Mouse (Mus musculus) liver, embryonic 16.5 days (tissue): Measurements from ENCODE around the gene Kcnt2. TPM values are rescaled to one million over a fixed set of nuclear protein-coding genes. Genes with fewer than 3 reads are reported as not detected.
A peak's percentile ranks its signal among the peaks of the same experiment; 100 is the strongest.

ENCODE experiments used
- ATAC-seq: fragments of 200-750 bp; cut with Nextera tagmentation; 2 replicates; pipeline ENCODE4 v1.8.0; 2017; ENCODE audit warnings: low read depth, mild to moderate bottlenecking, moderate number of reproducible peaks, moderate library complexity
- H3K27ac ChIP-seq: fragments of 300-500 bp; sonication (generic); 2 replicates; pipeline ENCODE4 v1.5.1; 2014; ENCODE audit warnings: mild to moderate bottlenecking, low read length
- H3K27me3 ChIP-seq: fragments of 300-500 bp; sonication (generic); 2 replicates; pipeline ENCODE4 v1.6.1; 2014; ENCODE audit warnings: low read depth, low read length, mixed read lengths; ENCODE audit not compliant: control insufficient read depth, insufficient read depth
- H3K36me3 ChIP-seq: fragments of 300-500 bp; sonication (generic); 2 replicates; pipeline ENCODE4 v1.6.1; 2014; ENCODE audit warnings: mild to moderate bottlenecking; ENCODE audit not compliant: control insufficient read depth, insufficient read depth
- H3K4me1 ChIP-seq: fragments of 300-500 bp; sonication (generic); 2 replicates; pipeline ENCODE4 v1.6.1; 2014; ENCODE audit warnings: low read depth, low read length, mixed read lengths; ENCODE audit not compliant: control insufficient read depth
- H3K4me2 ChIP-seq: fragments of 300-500 bp; sonication (generic); 2 replicates; pipeline ENCODE4 v1.6.1; 2014; ENCODE audit warnings: low read depth, low read length, mixed read lengths
- H3K4me3 ChIP-seq: fragments of 300-500 bp; sonication (generic); 2 replicates; pipeline ENCODE4 v1.5.1; 2014; ENCODE audit warnings: low read depth, mild to moderate bottlenecking, low read length
- H3K9ac ChIP-seq: fragments of 300-500 bp; sonication (generic); 2 replicates; pipeline ENCODE4 v1.6.1; 2014; ENCODE audit warnings: low read depth, low read length
- H3K9me3 ChIP-seq: fragments of 300-500 bp; sonication (generic); replicated peaks from 2 replicates; pipeline ENCODE4 v1.6.1; 2016; ENCODE audit warnings: low read length; ENCODE audit not compliant: control insufficient read depth
- WGBS: fragments of 180-500 bp; shearing (Covaris S2); extraction: QIAGEN DNeasy Blood & Tissue Kit; methylation state at CpG from one replicate; pipeline ENCODE4 v1.1.7; 2014; ENCODE audit not compliant: insufficient replicate concordance; 5-methylcytosine and 5-hydroxymethylcytosine counted together
- polyA plus RNA-seq: library from polyadenylated mRNA; unstranded; fragments of >200 nt; fragmentation: Nextera tagmentation; extraction: Ambion mirVana; gene quantifications from 2 replicates; pipeline ENCODE4 v1.2.1, GENCODE M21; 2015

Kcnt2 gene
- polyA plus RNA-seq, 1 experiment from 2014 or later = 0.07 TPM

GRCm38 (mm10) chr1:140406631-140407288 is 160.8 kb downstream of the Kcnt2 start:
- 52% methylated on average over 4 of the region's 4 CpGs for WGBS
- no peak overlapping the region for H3K4me3 ChIP-seq
- H3K9me3 ChIP-seq = no peaks in the 10 kb centered on the region
- no peak overlapping the region for H3K4me2 ChIP-seq
- ATAC-seq = peak; percentile 67; the same call in 1 of the 2 replicates
- no peaks in the 10 kb centered on the region for H3K27me3 ChIP-seq
- H3K36me3 ChIP-seq = no peaks in the 10 kb centered on the region
- no peaks in the 10 kb centered on the region for H3K4me1 ChIP-seq
- no peak overlapping the region for H3K9ac ChIP-seq
- no peak overlapping the region for H3K27ac ChIP-seq

- WGBS = 21% methylated on average over 1 of the region's 1 CpGs
Measured at GRCm38 (mm10) chr1:140415761-140416160, 169.8 kb downstream of the Kcnt2 start.

GRCm38 (mm10) chr1:140422954-140423353 is 177.0 kb downstream of the Kcnt2 start:
- no peak for ATAC-seq
- no peak overlapping the region for H3K4me2 ChIP-seq
- H3K4me3 ChIP-seq = no peak overlapping the region
- H3K9me3 ChIP-seq = no peaks in the 10 kb centered on the region
- no peaks in the 10 kb centered on the region for H3K36me3 ChIP-seq
- H3K9ac ChIP-seq = no peak overlapping the region
- no peaks in the 10 kb centered on the region for H3K4me1 ChIP-seq
- H3K27ac ChIP-seq = no peak overlapping the region
- no peaks in the 10 kb centered on the region for H3K27me3 ChIP-seq

More at GRCm38 (mm10) chr1:140415761-140416160, 169.8 kb downstream of the Kcnt2 start:
- no peaks in the 10 kb centered on the region for H3K27me3 ChIP-seq
- H3K9ac ChIP-seq = no peak overlapping the region
- H3K9me3 ChIP-seq = no peaks in the 10 kb centered on the region
- no peaks in the 10 kb centered on the region for H3K36me3 ChIP-seq
- H3K27ac ChIP-seq = no peak overlapping the region
- ATAC-seq = peak; percentile 93
- H3K4me1 ChIP-seq = no peaks in the 10 kb centered on the region
- no peak overlapping the region for H3K4me2 ChIP-seq
- no peak overlapping the region for H3K4me3 ChIP-seq

GRCm38 (mm10) chr1:140429284-140429850 is 183.4 kb downstream of the Kcnt2 start:
- H3K27me3 ChIP-seq = no peaks in the 10 kb centered on the region
- 40% methylated on average over 2 of the region's 2 CpGs for WGBS
- H3K27ac ChIP-seq = no peak overlapping the region
- no peaks in the 10 kb centered on the region for H3K9me3 ChIP-seq
- no peak overlapping the region for H3K4me2 ChIP-seq
- H3K36me3 ChIP-seq = no peaks in the 10 kb centered on the region
- ATAC-seq = no peak
- no peak overlapping the region for H3K4me3 ChIP-seq
- no peaks in the 10 kb centered on the region for H3K4me1 ChIP-seq
- H3K9ac ChIP-seq = no peak overlapping the region

- Histone ChIP-seq H3K9ac (no peak overlapping the region), H3K36me3 (no peaks in the 10 kb centered on the region), H3K4me1 (no peaks in the 10 kb centered on the region), H3K4me2 (no peak overlapping the region), H3K27me3 (no peaks in the 10 kb centered on the region), H3K4me3 (no peak overlapping the region), H3K9me3 (no peaks in the 10 kb centered on the region), H3K27ac (no peak overlapping the region)
- 33% methylated on average over 1 of the region's 1 CpGs for WGBS
- ATAC-seq = no peak
Measured at GRCm38 (mm10) chr1:140432039-140432438, 186.1 kb downstream of the Kcnt2 start.

GRCm38 (mm10) chr1:140434791-140435190 is 188.8 kb downstream of the Kcnt2 start:
- H3K36me3 ChIP-seq = no peaks in the 10 kb centered on the region
- no peak for ATAC-seq
- no peak overlapping the region for H3K27ac ChIP-seq
- WGBS = 53% methylated on average over 2 of the region's 2 CpGs
- no peak overlapping the region for H3K9ac ChIP-seq
- no peak overlapping the region for H3K4me2 ChIP-seq
- no peaks in the 10 kb centered on the region for H3K27me3 ChIP-seq
- H3K4me1 ChIP-seq = no peaks in the 10 kb centered on the region
- H3K4me3 ChIP-seq = no peak overlapping the region
- no peaks in the 10 kb centered on the region for H3K9me3 ChIP-seq

- Histone ChIP-seq H3K36me3 (no peaks in the 10 kb centered on the region), H3K4me3 (no peak overlapping the region), H3K4me2 (no peak overlapping the region), H3K9me3 (no peaks in the 10 kb centered on the region), H3K27ac (no peak overlapping the region), H3K27me3 (no peaks in the 10 kb centered on the region), H3K4me1 (no peaks in the 10 kb centered on the region), H3K9ac (no peak overlapping the region)
- ATAC-seq = no peak
- 67% methylated on average over 5 of the region's 5 CpGs for WGBS
Measured at GRCm38 (mm10) chr1:140438176-140438575, 192.2 kb downstream of the Kcnt2 start.

GRCm38 (mm10) chr1:140443904-140444303 is 197.9 kb downstream of the Kcnt2 start:
- H3K4me3 ChIP-seq = no peak overlapping the region
- H3K4me1 ChIP-seq = no peaks in the 10 kb centered on the region
- H3K27me3 ChIP-seq = no peaks in the 10 kb centered on the region
- H3K27ac ChIP-seq = no peak overlapping the region
- H3K36me3 ChIP-seq = no peaks in the 10 kb centered on the region
- no peaks in the 10 kb centered on the region for H3K9me3 ChIP-seq
- H3K9ac ChIP-seq = no peak overlapping the region
- ATAC-seq = no peak
- no peak overlapping the region for H3K4me2 ChIP-seq
- WGBS = 62% methylated on average over 1 of the region's 1 CpGs

- 52% methylated on average over 5 of the region's 5 CpGs for WGBS
- Histone ChIP-seq H3K27ac (no peak overlapping the region), H3K4me3 (no peak overlapping the region), H3K27me3 (no peaks in the 10 kb centered on the region), H3K9me3 (no peaks in the 10 kb centered on the region), H3K4me1 (no peaks in the 10 kb centered on the region), H3K9ac (no peak overlapping the region), H3K4me2 (no peak overlapping the region), H3K36me3 (no peaks in the 10 kb centered on the region)
- ATAC-seq = no peak
Measured at GRCm38 (mm10) chr1:140444394-140444793, 198.4 kb downstream of the Kcnt2 start.
